Mouse (Mus musculus): ENCODE results near the gene Hspa1b.

DNA sequence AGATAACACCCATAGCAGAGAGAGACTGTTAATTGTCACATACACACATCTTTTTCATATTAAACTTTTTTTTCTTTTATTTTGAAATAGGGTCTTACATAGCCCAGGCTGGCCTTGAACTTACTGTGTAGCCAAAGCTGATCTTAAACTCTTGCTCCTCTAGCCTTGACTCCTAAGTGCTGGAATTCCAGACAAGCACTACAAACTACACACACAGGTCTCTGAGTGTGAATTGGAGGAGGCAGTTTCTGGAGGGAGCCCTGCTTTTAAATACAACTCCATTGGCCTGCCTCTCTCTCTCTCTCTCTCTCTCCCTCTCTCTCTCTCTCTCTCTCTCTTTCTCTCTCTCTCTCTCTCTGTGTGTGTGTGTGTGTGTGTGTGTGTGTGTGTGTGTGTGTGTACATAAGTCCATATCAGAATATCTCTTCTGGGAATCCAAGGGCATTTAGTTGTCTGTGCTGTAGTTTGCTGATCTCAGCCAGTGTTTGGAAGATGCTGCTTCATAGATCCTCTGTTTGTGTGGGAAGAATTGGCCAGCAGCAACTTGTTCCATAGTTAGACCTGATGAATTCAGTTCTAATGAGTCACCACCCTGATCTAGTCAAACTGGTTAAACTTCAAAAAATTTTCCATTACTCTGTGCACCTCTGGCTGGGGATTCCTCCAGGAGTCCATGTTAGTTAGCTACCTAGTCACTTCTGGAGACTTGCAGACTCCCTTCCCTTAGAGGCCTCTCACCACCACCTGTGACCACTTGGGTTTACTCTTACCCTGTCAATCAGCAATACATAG lies 1.9 kb upstream of the Hspa1b start:
- TF ChIP-seq CTCF (IDR thresholded peaks at IDR 0.05; ENCODE audit: control insufficient read depth, insufficient read depth, low read length) = no peak
- no peak for TF ChIP-seq POLR2A (IDR thresholded peaks at IDR 0.05; ENCODE audit: borderline replicate concordance, control insufficient read depth, low read depth, low read length)
